ENCODE assay signal across 10 mouse cellular contexts in the genomic region with DNA sequence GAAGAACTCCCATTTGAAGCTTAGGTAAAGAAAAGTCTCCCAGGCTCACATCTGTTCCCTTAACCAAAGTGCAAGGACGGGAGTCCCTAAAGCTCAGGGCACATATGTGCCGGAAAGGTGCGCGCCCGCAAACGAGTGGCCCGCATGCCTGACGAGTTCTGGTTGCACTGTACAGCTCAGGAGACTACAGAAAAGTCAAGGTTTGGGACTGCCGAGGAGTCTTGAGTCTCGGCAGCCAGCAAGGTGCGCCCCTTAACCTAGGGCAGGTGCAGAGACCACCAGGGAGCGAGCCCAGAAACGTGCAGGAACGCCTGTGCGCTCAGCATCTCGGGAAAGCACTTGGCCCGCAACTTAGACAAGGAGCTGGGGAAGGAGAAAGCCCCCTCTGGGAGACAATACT. TPM values are rescaled to one million over a fixed set of nuclear protein-coding genes. Genes with fewer than 3 reads are reported as not detected.
DNase-seq lines count a peak whose midpoint lies in the region; ATAC-seq and TF ChIP-seq lines count a peak whose summit lies in the region.
"Had no signal": no experiment of that assay in that cellular context is flagged by ENCODE, and none has a peak within 500 bp of the region (broad histone marks: within the 10 kb centered on the region; RNA-seq: fewer than 3 reads in every experiment).

No protein-coding gene starts in this region.

- TF ChIP-seq POLR2A in ES-Bruce4 (IDR thresholded peaks at IDR 0.05; ENCODE audit: insufficient read depth, low read length), result no peak

- peak overlapping the region; percentile 11; the same call in 1 of the 2 replicates for H3K4me3 ChIP-seq in intestine, embryonic 15.5 days (replicated peaks)
- H3K4me3 ChIP-seq in intestine, postnatal 0 days (ENCODE audit: low read depth, low read length), result no peak overlapping the region
- peak overlapping the region; percentile 42 for H3K4me3 ChIP-seq in ES-Bruce4 (ENCODE audit: low read depth, low read length)
- H3K4me3 ChIP-seq in limb, embryonic 13.5 days, result peak overlapping the region; percentile 34; the same call in 1 of the 2 replicates
- H3K4me3 ChIP-seq: heart, adult 2 months had no signal

- peaks cover 45% of the 10 kb centered on the region for H3K27me3 ChIP-seq in intestine, embryonic 15.5 days (replicated peaks)
- peaks cover 58% of the 10 kb centered on the region for H3K27me3 ChIP-seq in intestine, postnatal 0 days (replicated peaks; ENCODE audit: control insufficient read depth, insufficient read depth, low read length)
- peaks cover 11% of the 10 kb centered on the region; the same call in 1 of the 2 replicates for H3K27me3 ChIP-seq in ES-Bruce4 (ENCODE audit: control insufficient read depth, insufficient read depth, low read length, poor library complexity, severe bottlenecking)
- peaks cover 55% of the 10 kb centered on the region for H3K27me3 ChIP-seq in limb, embryonic 13.5 days

- peak overlapping the region; percentile 85 for H3K4me2 ChIP-seq in intestine, embryonic 15.5 days (replicated peaks)
- H3K4me2 ChIP-seq in intestine, postnatal 0 days (replicated peaks; ENCODE audit: low read depth), result no peak overlapping the region; the same call in 1 of the 2 replicates
- peak overlapping the region; percentile 67 for H3K4me2 ChIP-seq in limb, embryonic 13.5 days (replicated peaks)

- ATAC-seq in intestine, embryonic 15.5 days, result no peak
- ATAC-seq in intestine, postnatal 0 days, result no peak
- ATAC-seq in limb, embryonic 13.5 days (ENCODE audit: low FRiP score, low read depth), result no peak

- DNase-seq in ZHBTc4 (ENCODE audit: low read depth, low spot score), result peak; percentile 55
- DNase-seq in frontal cortex, postnatal 25 days (ENCODE audit: low spot score in 2 of 2), result no peak
- DNase-seq in layer of hippocampus, postnatal 25 days (ENCODE audit: extremely low spot score in 1 of 2, low spot score in 1 of 2), result no peak

- TF ChIP-seq CTCF in intestine, postnatal 0 days (IDR thresholded peaks at IDR 0.05; ENCODE audit: low read depth), result no peak
- no peak for TF ChIP-seq CTCF in ES-Bruce4 (IDR thresholded peaks at IDR 0.05; ENCODE audit: low read depth, low read length)

- 27% methylated on average over 17 of the region's 17 CpGs for WGBS in intestine, embryonic 15.5 days
- WGBS in intestine, postnatal 0 days, result 26% methylated on average over 17 of the region's 17 CpGs
- 3% methylated on average over 17 of the region's 17 CpGs for WGBS in limb, embryonic 13.5 days

- no peak for TF ChIP-seq EP300 in ES-Bruce4 (IDR thresholded peaks at IDR 0.05; ENCODE audit: insufficient read depth, low read depth, low read length)

- no peaks in the 10 kb centered on the region for H3K36me3 ChIP-seq in intestine, embryonic 15.5 days
- no peaks in the 10 kb centered on the region for H3K36me3 ChIP-seq in intestine, postnatal 0 days (ENCODE audit: control insufficient read depth, insufficient read depth)
- H3K36me3 ChIP-seq in ES-Bruce4 (ENCODE audit: control insufficient read depth, insufficient read depth, low read length, poor library complexity, severe bottlenecking), result no peaks in the 10 kb centered on the region
- H3K36me3 ChIP-seq in limb, embryonic 13.5 days, result no peaks in the 10 kb centered on the region

- no peak overlapping the region for H3K9ac ChIP-seq in intestine, embryonic 15.5 days
- H3K9ac ChIP-seq in intestine, postnatal 0 days (ENCODE audit: low read depth, low read length), result no peak overlapping the region
- H3K9ac ChIP-seq in ES-Bruce4 (ENCODE audit: low read depth, poor library complexity, severe bottlenecking), result 0 out of 2 replicates have a peak overlapping the region, but pooled peaks have one; percentile 2
- 0 out of 2 replicates have a peak overlapping the region, but pooled peaks have one; percentile 25 for H3K9ac ChIP-seq in limb, embryonic 13.5 days

- no peak overlapping the region for H3K27ac ChIP-seq in intestine, embryonic 15.5 days
- H3K27ac ChIP-seq in intestine, postnatal 0 days (ENCODE audit: low read depth, low read length), result no peak overlapping the region
- H3K27ac ChIP-seq in ES-Bruce4 (ENCODE audit: insufficient read depth, low read length), result no peak overlapping the region
- H3K27ac ChIP-seq in limb, embryonic 13.5 days, result peak overlapping the region; percentile 52; the same call in 1 of the 2 replicates
- H3K27ac ChIP-seq: heart, adult 2 months had no signal

- peaks cover 4% of the 10 kb centered on the region; the same call in 1 of the 2 replicates for H3K9me3 ChIP-seq in intestine, embryonic 15.5 days
- H3K9me3 ChIP-seq in intestine, postnatal 0 days (ENCODE audit: control insufficient read depth), result no peaks in the 10 kb centered on the region
- H3K9me3 ChIP-seq in ES-Bruce4 (replicated peaks; ENCODE audit: control insufficient read depth, insufficient read depth, low read length, poor library complexity, severe bottlenecking), result peaks cover 6% of the 10 kb centered on the region; the same call in 1 of the 2 replicates
- H3K9me3 ChIP-seq in limb, embryonic 13.5 days, result no peaks in the 10 kb centered on the region

- H3K4me1 ChIP-seq in intestine, embryonic 15.5 days (replicated peaks), result peaks cover 32% of the 10 kb centered on the region
- peaks cover 14% of the 10 kb centered on the region; the same call in 1 of the 2 replicates for H3K4me1 ChIP-seq in intestine, postnatal 0 days (replicated peaks; ENCODE audit: control insufficient read depth, insufficient read depth, low read length)
- H3K4me1 ChIP-seq in ES-Bruce4 (ENCODE audit: control insufficient read depth, insufficient read depth, low read length), result no peaks in the 10 kb centered on the region
- peaks cover 75% of the 10 kb centered on the region for H3K4me1 ChIP-seq in limb, embryonic 13.5 days

RNA-seq across cellular contexts. Expression of gene 1700067P10Rik, which starts 7.2 kb away (rescaled TPM):
- not detected in 2 replicates for polyA plus RNA-seq in intestine, embryonic 15.5 days (2015; fragmentation: Nextera tagmentation; extraction: Ambion mirVana)
- not detected in 2 replicates for polyA plus RNA-seq in intestine, postnatal 0 days (2015; fragmentation: Nextera tagmentation; extraction: Ambion mirVana)
- polyA plus RNA-seq in ES-Bruce4 (2011; ENCODE audit: insufficient read depth, insufficient read length, low read depth, missing spikeins), result not detected in 2 replicates
- polyA plus RNA-seq in limb, embryonic 13.5 days (2015; fragmentation: Nextera tagmentation; extraction: Ambion mirVana), result not detected in 2 replicates
- not detected for total RNA-seq in layer of hippocampus, postnatal 25 days (2021)
- total RNA-seq: heart, adult 2 months; left cerebral cortex, postnatal 4 days had no signal
- polyA plus RNA-seq: heart, adult 2 months had no signal

RNA-seq across cellular contexts. Expression of gene 9830107B12Rik, which starts 49.7 kb away (rescaled TPM):
- 0.04 and 0.11 TPM in 2 replicates for polyA plus RNA-seq in intestine, embryonic 15.5 days (2015; fragmentation: Nextera tagmentation; extraction: Ambion mirVana)
- not detected in 2 replicates for polyA plus RNA-seq in intestine, postnatal 0 days (2015; fragmentation: Nextera tagmentation; extraction: Ambion mirVana)
- not detected in 2 replicates for polyA plus RNA-seq in ES-Bruce4 (2011; ENCODE audit: insufficient read depth, insufficient read length, low read depth, missing spikeins)
- not detected in 2 replicates for polyA plus RNA-seq in limb, embryonic 13.5 days (2015; fragmentation: Nextera tagmentation; extraction: Ambion mirVana)
- not detected for total RNA-seq in layer of hippocampus, postnatal 25 days (2021)
- total RNA-seq: heart, adult 2 months; left cerebral cortex, postnatal 4 days had no signal
- polyA plus RNA-seq: cortical plate, adult 2 months had no signal

RNA-seq across cellular contexts. Expression of gene 1700122O11Rik, which starts 58.2 kb away (rescaled TPM):
- not detected in 2 replicates for polyA plus RNA-seq in intestine, embryonic 15.5 days (2015; fragmentation: Nextera tagmentation; extraction: Ambion mirVana)
- not detected in 2 replicates for polyA plus RNA-seq in intestine, postnatal 0 days (2015; fragmentation: Nextera tagmentation; extraction: Ambion mirVana)
- polyA plus RNA-seq in ES-Bruce4 (2011; ENCODE audit: insufficient read depth, insufficient read length, low read depth, missing spikeins), result not detected in 2 replicates
- not detected in 2 replicates for polyA plus RNA-seq in limb, embryonic 13.5 days (2015; fragmentation: Nextera tagmentation; extraction: Ambion mirVana)
- not detected for total RNA-seq in layer of hippocampus, postnatal 25 days (2021)
- total RNA-seq: heart, adult 2 months; left cerebral cortex, postnatal 4 days had no signal
- polyA plus RNA-seq: cortical plate, adult 2 months; heart, adult 2 months had no signal

Comparison
In these comparisons a context has a peak if more than half of its experiments do, and no peak if none do; other contexts are left out.
1. H3K9ac ChIP-seq: peak in ES-Bruce4 (single experiment) and limb, embryonic 13.5 days (single experiment); none in intestine, embryonic 15.5 days (single experiment) and intestine, postnatal 0 days (single experiment).